Mouse (Mus musculus) layer of hippocampus, postnatal 10 days (tissue): ENCODE results near the gene S100b. TPM values are rescaled to one million over a fixed set of nuclear protein-coding genes. Genes with fewer than 3 reads are reported as not detected.
A peak's percentile ranks its signal among the peaks of the same experiment; 100 is the strongest.

Source experiments
- DNase-seq, 2 experiments: peaks; one replicate each; pipeline ENCODE4 v3.0.0; 2021; ENCODE audit warnings: low spot score in 2 of 2
- long read RNA-seq: library from polyadenylated mRNA; stranded (forward); transcript quantifications from one replicate; pipeline ENCODE4 v2.0.0, GENCODE M21; 2023
- total RNA-seq, 2 experiments: library from RNA; stranded (reverse); gene quantifications; 2 replicates each; pipeline ENCODE4 v1.2.3; 2021

Gene S100b
- 10 to 100 TPM; 46.1 to 50.0 TPM for total RNA-seq
- long read RNA-seq, transcript S100b-201 (3 exons, 1,484 nt), result major isoform, 55 of 61 reads
- long read RNA-seq, partial matches to known transcripts, result 0 of 61 reads
- long read RNA-seq, other reads (novel, unspliced or antisense), result 6 of 61 reads

DNA sequence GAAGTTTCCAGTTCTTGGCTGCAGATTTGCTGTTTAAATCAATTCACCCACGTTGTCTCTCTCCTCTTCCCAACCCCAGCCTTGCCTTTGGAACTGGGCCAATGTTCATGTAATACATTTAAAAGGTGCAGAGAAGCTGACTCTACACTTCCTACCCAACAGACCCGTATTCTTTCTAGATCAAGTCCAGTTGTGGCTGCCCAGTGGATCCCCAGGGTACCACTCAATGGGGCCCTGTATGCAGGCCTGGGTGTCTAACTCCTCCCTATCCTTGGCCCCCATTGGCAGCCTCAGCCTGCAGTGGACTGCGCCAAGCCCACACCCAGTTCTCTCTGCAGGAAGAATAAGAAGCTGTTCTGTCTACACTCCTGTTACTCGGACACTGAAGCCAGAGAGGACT is at the start of gene S100b:
TSS of gene S100b (plus strand) at position 318 of the 400 bp plus-strand sequence.
- peak; percentile 46 to 65 for DNase-seq

DNA sequence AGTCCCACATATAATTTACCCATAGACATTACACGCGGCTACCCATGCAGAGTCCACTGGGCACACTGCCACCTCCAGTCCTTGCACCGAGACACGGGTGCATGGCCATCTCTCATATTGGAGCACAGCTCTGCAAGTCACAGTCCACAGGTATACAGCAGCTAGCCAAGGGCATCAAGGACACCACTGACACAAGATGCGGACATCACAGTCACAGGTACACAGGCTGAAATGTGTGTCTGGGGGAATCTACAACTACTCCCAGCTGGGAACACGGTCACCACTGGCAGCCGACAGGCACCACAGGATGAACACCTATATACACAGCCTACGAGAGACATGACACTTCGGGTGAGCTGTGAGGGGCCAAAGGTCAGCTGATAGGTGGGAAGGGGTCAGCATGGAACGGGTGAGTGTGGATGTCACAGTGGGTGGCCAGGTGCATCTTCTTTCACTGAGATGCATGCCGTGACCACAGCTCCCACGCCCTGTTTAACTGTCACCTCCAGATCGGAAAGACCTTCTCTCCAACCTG is 46.3 kb upstream of the S100b start:
- no peak for DNase-seq

DNA sequence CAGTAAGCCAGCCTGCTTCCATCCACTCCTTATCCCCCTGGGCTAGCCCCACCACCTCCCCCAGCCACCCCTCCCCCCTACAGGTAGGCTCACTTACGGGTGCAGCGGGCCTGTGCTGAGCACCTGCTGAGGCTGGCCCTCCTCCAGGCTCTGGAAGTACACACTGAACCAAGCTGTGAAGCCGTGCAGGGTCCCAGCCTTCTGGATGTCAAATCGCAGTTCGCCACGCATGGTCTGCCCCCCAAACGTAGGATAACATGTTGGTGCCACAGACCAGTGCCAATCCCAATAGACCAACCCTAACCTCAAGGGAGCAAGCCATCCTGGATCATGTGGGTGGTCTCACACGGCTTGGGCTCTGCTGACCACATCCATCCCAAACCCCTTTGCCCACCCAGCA is 44.4 kb upstream of the S100b start:
- DNase-seq, result no peak

DNA sequence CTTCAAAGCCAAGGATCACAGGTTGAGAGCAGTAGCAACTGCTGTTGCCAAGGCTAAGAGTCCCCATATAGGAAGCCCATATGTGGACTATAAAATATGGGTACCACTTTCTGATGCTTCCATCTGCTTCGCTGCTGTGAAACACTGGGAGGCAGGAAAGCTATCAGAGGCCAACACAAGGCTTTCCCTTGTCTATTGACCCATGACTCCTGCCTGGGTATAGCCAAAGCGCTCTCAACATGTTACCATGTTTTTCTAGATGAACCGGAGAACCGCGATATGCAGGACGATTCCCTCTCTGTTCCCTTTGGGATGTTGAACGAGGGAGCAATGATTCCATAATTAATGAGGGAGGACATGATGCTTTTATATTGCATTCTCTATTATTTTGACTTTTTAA is 42.8 kb upstream of the S100b start:
- DNase-seq, result no peak

DNA sequence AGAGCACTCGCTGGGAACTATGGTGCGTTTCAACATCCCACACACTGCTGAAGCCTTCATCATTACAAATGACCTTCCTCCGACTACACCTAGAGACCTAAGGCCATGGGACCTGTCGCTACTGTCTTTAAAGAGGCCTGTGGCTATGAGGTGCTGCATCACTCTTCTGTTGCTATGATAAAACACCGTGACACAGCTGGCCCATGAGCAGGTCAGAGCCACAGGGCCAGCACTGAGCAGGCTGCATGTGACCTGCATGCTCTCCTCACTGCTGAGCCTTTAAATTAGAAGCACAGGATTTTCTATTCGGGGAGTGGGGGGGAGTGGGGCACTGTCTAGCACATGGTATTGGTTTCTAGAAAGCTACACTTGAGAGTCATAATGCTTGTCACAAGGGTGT is 41.5 kb upstream of the S100b start:
- DNase-seq, result no peak

DNA sequence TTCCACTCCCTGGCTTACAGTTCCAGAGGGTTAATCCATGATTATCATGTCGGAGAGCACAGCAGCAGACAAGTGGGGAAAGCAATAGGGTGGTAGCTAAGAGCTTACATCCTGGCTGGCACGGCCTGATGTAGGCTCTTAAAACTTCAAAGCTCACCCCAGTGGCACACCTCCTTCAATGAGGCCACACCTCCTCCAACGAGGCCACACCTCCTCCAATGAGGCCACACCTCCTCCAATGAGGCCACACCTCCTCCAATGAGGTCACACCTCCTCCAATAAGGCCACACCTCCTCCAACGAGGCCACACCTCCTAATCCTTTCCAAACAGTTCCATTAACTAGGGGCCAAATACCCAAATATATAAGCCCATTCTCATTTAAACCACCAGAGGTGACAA is 39.5 kb upstream of the S100b start:
- no peak for DNase-seq

DNA sequence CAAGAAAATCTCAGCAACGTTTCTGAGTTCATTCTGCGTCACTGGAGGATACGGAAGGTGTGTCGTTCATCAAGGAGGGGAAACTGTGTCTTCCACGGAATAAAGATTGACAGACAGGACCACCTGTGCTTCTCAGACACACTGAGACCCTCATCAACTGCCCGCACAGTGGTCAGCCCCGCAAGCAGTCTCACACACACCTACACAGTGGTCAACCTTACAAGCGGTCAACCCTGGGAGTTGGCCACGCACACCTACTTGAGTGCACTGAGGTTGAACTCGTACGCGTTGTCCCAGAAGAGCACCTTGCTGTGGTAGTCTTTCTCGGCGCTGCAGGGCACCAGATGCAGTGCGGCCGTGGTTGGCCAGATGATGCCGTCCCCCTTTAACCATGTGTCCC is 36.6 kb upstream of the S100b start:
- DNase-seq, result no peak

DNA sequence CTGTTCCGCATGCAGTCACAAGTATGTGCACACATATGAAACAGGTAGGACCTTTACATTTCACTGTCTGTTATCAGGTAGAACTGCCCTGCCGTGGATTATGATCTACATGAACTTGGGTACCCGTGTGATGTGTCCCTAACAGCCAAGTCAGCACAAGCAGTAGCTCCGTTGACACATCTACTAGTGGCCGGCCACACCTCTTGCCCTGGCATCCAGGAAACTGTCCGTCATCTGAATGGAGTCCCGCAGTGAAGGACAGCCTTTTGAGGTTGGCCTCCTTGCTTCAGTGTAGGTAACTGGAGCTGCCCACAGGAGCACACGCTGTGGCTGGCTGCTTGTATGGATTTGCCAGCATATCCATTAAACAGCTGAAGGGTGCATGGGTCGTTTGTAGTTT is 35.4 kb upstream of the S100b start:
- no peak for DNase-seq

DNA sequence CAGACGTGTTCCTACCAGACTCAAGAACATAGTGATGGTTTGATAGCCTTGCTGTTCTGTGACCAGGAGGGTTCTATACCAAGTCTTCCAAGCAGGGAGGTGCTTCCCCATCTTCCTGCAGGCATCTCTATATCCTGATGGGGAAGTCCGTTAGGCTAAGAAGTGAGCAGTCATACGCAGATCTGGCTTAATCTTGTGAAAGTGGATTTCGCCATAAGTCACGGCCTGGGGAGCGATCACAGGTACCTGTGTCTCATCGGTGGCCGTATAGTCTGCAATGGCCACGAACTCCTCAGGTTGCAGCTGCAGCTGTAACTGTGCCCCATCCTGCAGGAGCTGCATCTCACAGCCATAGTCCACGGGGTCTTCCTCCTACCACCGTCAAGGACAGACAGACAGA is 27.7 kb upstream of the S100b start:
- no peak for DNase-seq

DNA sequence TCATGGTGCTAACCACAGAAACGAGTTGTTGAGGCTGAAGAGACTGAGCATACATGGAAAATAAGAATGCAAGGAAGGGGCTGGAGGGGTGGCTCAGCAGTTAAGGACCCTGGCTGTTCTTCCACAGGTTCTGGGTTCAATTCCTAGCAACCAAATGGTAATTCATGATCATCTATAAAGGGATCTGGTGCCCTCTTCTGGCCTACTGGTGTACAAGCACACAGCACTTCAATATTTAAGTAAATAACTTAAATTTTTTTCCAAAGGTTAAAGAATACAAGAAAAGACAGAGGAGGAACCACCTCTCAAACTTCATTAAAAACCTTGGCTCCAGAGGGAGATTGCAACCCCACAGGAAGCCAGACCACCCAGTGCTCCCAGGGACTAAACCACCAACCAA is 24.0 kb upstream of the S100b start:
- no peak for DNase-seq

DNA sequence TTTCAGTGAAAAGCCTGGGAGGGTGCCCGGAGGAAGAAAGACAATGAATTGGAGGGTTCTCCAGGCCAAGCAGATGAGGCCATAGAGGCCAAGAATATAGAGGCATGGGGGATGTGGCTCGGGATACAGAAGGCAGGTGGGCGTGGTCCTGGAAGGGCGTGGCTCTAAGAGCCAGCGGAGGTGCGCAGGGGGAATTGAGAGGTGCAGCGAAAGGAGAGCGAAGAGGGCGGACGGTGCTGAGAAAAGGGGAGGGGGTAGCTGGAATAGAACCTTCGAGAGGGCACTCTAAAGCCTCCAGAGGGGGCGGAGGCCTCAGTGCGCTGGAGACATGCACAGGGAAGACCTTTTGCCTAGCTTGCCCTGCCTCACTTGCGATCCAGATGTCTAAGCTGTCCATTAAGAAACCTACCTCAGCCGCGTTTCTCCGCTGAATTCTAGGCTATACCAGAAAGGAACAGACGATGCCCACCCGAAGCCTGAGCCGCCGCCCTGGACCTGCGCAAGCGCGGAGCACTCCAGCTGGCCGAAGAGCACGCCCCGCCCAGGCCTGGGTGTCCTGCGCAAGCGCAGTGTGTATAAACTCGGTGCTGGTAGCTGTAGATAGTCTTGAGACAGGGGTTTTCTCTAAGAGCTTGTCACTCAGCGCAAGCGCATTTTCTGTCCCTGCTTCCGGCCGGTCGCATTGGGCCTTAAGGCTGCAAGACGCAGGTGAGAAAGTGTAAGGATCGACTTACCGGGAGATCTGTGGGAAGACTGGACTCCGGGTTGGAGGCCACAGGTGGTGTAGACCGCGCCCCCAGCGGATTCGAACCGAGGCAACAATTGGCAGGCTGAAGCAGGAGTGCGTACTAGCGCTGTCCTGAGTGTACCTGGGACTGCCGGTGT is 16.1 kb upstream of the S100b start, which contains the start of gene Prmt2:
TSS of gene Prmt2 (minus strand) at position 525 of the 885 bp plus-strand sequence.
- peak; percentile 86 to 91 for DNase-seq

DNA sequence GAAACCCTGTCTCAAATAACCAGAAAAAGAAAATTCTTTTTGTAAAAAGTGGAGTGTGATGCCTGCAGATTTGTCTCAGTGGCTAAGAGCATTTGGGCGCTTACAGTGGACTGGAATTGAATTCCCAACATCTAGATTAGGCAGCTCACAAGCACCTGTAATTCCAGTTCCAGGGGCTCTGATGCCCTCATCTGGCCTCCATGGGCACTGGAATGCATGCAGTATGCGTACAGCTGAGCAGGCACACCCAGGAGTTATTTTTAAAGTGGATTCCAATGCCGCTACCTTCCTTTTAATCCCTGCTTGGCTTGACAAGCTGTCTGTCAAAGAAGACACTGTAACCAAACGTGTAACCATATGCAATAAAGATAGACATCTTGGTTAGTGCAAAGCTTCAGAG is 14.3 kb upstream of the S100b start:
- no peak for DNase-seq

DNA sequence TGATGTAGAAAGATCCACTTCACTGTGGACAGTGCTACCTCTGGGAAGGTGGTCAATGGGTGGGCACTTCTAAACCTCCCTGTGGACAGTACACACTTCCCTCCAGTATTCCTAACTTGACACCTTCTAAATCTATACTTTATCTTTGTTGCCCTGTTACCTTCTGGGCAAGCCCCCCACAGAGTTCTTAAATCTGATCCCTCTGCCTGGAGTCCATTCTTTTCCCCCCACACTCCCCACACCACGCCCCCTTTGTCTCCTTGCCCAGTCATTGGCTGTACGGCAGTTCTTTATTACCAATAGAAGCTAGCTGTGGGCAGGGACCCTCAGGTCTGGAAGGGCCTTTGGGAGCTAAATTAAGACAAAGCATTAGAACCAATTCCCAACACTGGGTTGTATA is 8.5 kb upstream of the S100b start:
- DNase-seq, result no peak

DNA sequence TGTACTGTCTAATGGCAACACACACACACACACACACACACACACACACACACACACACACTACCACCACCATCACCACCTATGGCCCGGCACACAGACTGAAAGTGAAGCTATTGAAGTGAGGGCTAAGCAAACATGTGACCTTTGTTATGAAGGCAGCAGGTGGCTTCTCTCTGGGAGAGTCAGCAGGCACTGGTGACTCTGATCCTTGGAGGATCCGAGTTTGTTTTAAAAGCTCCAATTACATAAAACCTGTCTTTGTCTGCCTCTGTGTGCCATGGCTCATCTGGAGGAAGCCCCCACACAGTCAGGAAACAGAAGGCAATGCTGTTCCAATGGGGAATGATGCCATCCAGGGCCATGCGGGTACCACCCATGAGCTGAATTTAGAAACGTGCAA is 7.1 kb upstream of the S100b start:
- no peak for DNase-seq

DNA sequence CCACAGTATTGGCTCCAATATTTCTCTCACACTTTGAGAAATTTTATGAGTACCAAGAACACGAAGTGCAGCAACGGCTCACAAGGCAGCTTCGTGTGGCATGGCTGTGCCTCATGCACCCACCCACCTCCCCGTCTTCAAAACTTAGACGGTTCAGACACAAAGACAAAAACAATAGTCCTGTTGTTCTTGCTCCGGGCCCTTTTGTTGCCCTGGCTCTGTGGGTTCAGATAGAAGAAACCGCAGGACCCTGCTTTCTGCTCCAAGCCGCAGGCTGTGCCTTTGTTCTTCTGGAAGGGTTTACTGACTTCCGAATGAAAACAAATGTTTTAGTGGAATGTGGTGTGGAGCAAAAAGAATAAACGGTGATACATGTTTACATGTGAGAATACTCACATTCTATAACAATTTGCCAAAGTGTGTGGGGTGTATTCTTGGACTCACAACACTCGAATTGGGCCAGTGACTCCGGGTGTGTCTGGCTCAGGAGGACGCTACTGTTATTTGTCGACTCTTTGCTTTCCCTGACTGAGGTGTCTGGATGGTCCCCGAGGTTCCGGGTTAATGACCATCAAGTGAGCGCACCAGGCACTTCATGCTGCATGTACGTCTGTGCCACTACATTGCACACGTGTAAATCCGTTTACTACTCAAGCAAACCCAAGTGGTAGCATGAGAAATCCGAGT is 5.5 kb upstream of the S100b start:
- DNase-seq, result no peak

DNA sequence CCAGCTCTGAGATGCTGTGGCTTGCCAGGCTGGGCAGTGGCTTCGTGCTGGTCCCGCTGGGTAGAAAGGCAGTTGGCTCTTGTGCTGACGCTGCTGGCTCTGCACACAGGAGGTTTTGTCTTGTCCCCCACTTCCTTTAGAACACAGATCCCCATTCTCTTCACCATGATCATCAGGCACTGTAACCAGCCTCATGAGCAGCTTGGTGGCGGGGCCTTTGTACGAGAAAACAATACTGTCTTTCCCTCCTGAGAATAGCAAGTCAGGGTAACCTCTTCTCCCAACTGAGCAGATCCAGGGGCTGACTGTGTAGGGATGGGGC is 5.0 kb upstream of the S100b start:
- DNase-seq, result no peak

DNA sequence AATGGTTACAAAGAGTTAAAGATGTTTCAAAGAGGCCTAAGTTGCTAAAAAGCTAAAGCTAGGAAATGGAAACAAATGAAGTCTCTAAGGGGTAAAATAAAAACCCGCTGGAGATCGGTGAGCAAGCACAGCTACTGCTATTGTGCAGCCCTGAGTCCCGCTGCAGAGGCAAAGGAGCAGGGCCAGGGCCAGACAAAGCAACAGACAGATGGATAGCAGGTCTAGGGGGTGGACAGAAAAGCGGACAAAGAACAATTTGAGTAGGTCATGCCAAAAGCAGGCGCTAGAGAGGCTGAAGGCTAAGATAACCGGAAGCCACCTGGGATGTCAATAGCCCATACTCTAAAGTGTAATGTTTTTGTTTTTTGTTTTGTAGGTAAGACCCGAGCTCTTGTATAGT is 2.8 kb upstream of the S100b start:
- no peak for DNase-seq

DNA sequence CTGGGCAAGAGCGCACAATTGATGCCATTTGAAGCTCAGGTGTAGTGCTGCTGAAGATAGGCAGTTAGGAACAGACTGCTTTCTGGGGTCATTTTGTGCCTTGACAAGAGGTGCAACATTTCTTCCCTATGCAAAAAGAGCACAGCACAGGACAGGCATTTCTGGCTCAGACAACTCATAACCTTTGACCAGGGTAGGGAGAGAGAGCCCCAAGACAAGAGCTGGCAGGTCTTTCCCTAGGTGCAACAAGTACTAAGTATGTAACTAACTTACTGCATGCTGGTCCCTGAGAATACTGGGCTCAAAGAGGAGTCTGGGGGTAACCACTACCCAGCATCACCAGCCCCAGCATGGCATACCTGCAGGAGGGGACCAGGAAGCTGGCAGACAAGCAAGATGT is 574 bp upstream of the S100b start:
- no peak for DNase-seq

DNA sequence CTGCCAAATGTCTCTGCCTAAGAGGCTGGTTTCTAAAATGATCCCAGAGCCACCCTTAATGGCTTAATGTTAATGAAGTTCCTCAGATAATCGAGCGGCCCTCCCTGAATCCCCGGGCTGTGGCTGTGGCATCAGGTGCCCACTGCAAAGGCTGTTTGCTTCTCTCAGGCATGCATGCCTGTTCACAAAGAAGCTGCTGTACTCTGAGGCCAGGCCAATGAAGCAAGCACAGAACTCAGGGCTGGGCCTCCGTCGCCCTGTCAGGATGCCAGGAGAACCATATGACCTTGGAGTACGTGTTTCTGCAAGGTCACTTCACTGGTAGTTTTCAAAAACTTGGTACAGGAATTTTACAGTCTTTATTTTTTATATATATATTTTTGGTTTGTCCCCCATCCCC is 2.0 kb downstream of the S100b start:
- DNase-seq, result no peak

DNA sequence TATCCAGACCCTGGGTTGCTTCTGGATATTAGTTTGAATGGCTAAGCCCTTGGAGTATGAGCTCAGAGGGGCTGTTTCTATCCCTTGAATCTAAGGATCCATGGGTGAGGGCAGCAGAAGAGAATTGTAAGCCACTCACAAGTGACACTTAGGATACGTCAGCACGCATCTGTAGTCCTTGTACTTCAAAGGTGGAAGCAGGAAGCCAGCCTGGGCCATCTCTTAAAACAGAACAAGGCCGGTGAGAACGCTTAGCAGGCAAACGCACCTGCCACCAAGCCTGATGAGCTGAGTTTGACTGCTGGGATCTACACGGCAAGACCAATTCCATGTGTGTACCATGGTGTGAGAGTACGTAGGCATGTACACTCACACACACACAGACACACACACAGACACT is 3.6 kb downstream of the S100b start:
- DNase-seq, result no peak

DNA sequence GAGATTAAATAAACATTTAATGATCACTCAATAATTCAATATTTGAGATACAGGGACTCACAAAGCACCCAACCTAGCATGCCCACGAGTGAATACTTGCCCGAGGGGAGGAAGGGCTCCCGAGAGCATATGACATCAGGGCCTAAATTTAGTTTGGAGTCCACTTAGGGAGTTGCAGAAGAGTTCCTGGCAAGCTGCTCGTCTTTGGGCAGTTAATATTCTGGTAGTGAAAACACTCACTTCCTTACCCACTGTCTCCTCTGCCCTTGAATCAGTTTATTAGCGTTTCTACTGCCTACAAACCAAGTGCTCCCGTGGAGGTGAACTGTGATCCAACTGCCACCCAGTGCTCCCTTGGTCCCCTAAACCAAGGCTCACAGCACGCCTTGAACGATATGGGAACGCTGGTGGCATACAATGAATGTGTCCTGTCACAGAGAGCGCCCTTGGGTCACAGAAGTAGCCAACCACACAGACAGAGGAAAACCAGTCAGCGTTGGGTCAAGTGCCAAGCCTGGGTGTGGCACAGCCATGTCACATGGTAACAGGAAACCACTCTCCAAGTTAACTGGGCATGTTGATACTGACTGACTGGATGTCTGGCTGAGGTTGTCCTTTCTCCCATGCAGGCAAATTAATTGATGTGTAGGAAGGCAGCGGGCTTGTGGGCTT is 4.2 kb downstream of the S100b start:
- DNase-seq, result peak; percentile 40 to 53
